Mouse (Mus musculus) hindbrain, embryonic 14.5 days (tissue): ENCODE measurements at regions not wholly inside any gene's neighbourhood (a gene's known extent, or its start where the extent isn't known, plus 50 kb on each side); places are given as distances from the start of the nearest gene placed in this dataset.

Experiments used
- ATAC-seq: fragments of 200-750 bp; cut with Nextera tagmentation; 2 replicates; pipeline ENCODE4 v1.8.0; 2017; ENCODE audit warnings: moderate number of reproducible peaks, mild to moderate bottlenecking, moderate TSS enrichment, moderate library complexity; ENCODE audit not compliant: low FRiP score
- DNase-seq: peaks from one replicate; pipeline ENCODE4 v3.0.0-alpha.2; 2015; ENCODE audit warnings: low spot score
- H3K27ac ChIP-seq: fragments of 300-500 bp; sonication (generic); 2 replicates; pipeline ENCODE4 v1.5.1; 2014; ENCODE audit warnings: mild to moderate bottlenecking, moderate library complexity
- H3K27me3 ChIP-seq: fragments of 300-500 bp; sonication (generic); 2 replicates; pipeline ENCODE4 v1.6.1; 2014; ENCODE audit warnings: mild to moderate bottlenecking, low read length, mixed read lengths; ENCODE audit not compliant: control insufficient read depth, insufficient read depth
- H3K36me3 ChIP-seq: fragments of 300-500 bp; sonication (generic); replicated peaks from 2 replicates; pipeline ENCODE4 v1.6.1; 2014; ENCODE audit not compliant: control insufficient read depth, insufficient read depth
- H3K4me1 ChIP-seq: fragments of 300-500 bp; sonication (generic); replicated peaks from 2 replicates; pipeline ENCODE4 v1.6.1; 2014; ENCODE audit warnings: antibody characterized with exemption, low read length, mixed read lengths; ENCODE audit not compliant: control insufficient read depth, insufficient read depth
- H3K4me2 ChIP-seq: fragments of 300-500 bp; sonication (generic); replicated peaks from 2 replicates; pipeline ENCODE4 v1.6.1; 2014; ENCODE audit warnings: mild to moderate bottlenecking, moderate library complexity
- H3K4me3 ChIP-seq: fragments of 300-500 bp; sonication (generic); replicated peaks from 2 replicates; pipeline ENCODE4 v1.5.1; 2014; ENCODE audit warnings: mild to moderate bottlenecking, low read length
- H3K9ac ChIP-seq: fragments of 300-500 bp; sonication (generic); 2 replicates; pipeline ENCODE4 v1.6.1; 2014
- H3K9me3 ChIP-seq: fragments of 300-500 bp; sonication (generic); 2 replicates; pipeline ENCODE4 v1.6.1; 2016; ENCODE audit warnings: low read length; ENCODE audit not compliant: control insufficient read depth
- WGBS: fragments of 180-500 bp; shearing (Covaris S2); extraction: QIAGEN DNeasy Blood & Tissue Kit; methylation state at CpG from one replicate; pipeline ENCODE4 v1.1.7; 2014; 5-methylcytosine and 5-hydroxymethylcytosine counted together

DNA sequence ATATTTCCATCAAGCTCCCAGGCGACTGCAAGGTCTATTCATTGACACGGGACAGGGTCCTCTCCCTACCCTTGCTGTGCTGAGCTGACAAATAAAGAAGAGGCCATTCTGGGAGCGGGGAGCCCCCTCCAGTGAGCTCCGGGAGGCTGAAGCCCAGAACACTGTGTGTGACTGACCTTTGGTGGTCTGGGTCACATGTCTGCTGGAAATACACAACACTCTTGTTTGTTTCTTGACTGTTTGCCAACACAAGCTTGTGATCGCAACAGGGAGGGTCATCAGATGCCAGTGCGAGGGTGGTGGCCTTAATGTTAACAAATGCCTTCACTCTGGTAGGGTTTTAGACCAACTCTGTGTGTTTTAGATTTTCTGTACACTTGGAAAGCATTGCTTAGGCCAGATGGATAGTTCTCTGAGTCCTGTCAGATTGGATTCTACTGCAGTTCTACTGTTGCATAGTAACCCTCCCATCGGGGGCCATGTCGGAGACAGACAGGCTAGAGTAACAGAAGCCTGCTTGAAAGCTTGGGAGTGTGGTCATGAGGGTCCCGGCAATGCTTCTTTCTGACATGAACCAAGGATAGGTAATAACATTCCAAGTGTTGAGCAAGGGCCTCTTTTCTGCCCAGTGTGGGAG, 135.4 kb downstream of the Rpl14 start:
- Histone ChIP-seq H3K9ac (no peak overlapping the region), H3K9me3 (0 out of 2 replicates have a peak, but pooled peaks cover 5% of the 10 kb centered on the region), H3K27me3 (no peaks in the 10 kb centered on the region), H3K4me1 (peaks cover 7% of the 10 kb centered on the region; the same call in 1 of the 2 replicates), H3K4me2 (no peak overlapping the region), H3K4me3 (no peak overlapping the region), H3K36me3 (no peaks in the 10 kb centered on the region), H3K27ac (no peak overlapping the region)
- no peak for ATAC-seq
- DNase-seq = peak; percentile 32
- WGBS = 52% methylated on average over 9 of the region's 9 CpGs

DNA sequence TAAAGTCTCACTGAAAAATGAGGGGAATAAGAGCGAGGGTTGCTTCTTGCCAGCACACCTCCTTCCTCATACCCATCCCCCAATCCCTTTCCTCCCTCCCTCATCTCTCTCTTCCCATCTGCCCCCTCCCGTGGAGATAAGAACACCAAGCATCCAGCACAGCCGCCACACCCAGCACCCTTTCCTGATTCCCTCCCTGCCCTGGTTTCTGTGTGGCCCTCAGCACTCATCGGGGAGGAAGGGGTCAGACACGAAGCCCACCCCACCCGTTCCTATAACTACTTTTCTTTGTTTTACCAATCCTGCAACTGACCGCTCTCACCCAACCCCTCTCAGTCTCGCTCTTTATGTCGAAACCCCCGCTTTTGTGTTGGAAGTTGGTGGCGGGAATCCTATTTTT, 137.3 kb downstream of the Rpl14 start:
- Histone ChIP-seq H3K4me2 (peak overlapping the region; percentile 46), H3K27me3 (no peaks in the 10 kb centered on the region), H3K36me3 (no peaks in the 10 kb centered on the region), H3K4me3 (peak overlapping the region; percentile 10), H3K9me3 (0 out of 2 replicates have a peak, but pooled peaks cover 5% of the 10 kb centered on the region), H3K4me1 (peaks cover 7% of the 10 kb centered on the region; the same call in 1 of the 2 replicates), H3K9ac (peak overlapping the region; percentile 48), H3K27ac (no peak overlapping the region)
- no peak for DNase-seq
- WGBS = 11% methylated on average over 11 of the region's 11 CpGs
- no peak for ATAC-seq

DNA sequence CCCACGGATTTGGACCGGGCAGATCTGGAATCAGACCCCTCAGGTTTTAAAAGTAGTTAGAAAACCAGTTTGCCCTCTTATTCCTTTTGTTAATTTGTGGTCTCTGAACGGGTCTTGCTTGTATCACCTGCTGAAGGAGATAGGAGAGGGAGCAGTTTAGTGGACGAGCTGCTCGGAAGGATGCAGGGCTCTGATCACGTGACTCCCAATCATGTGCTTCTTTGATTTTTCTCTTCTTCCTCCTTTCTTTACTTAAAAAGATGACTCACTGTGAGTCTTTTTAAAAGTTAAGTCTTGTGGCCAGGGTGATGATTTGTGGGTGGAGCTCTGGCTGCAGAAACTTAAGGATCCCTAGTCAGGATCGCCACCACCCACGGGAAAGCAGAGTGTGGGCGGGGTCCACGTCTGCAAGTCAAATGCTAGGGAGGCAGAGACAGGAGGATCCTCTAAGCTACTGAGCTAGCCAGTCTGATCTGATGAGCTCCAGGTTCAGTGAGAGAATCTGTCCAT, 138.0 kb downstream of the Rpl14 start:
- DNase-seq = no peak
- peaks cover 7% of the 10 kb centered on the region; the same call in 1 of the 2 replicates for H3K4me1 ChIP-seq
- 72% methylated on average over 10 of the region's 10 CpGs for WGBS
- H3K4me3 ChIP-seq = no peak overlapping the region
- H3K36me3 ChIP-seq = no peaks in the 10 kb centered on the region
- no peaks in the 10 kb centered on the region for H3K27me3 ChIP-seq
- ATAC-seq = no peak
- no peak overlapping the region for H3K9ac ChIP-seq
- peak overlapping the region; percentile 46 for H3K4me2 ChIP-seq
- H3K27ac ChIP-seq = no peak overlapping the region
- H3K9me3 ChIP-seq = 0 out of 2 replicates have a peak, but pooled peaks cover 5% of the 10 kb centered on the region

DNA sequence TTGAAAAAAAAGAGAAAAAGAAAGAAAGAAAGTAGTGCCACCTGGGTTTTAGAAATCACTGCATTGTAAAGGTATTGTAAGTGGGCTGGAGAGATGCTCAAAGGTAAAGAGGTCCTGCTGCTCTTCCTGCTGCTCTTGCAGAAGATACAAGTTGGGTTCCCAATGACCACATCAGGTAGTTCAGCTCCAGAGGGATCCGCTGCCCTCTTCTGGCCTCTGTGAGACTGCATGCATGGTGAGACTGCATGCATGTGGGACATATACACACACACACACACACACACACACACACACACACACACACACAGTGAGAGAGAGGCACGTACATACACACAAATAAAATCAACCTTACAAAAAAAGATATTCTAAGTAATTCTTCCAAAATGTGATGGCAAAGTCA, 141.7 kb downstream of the Rpl14 start:
- 98% methylated on average over 2 of the region's 2 CpGs for WGBS

DNA sequence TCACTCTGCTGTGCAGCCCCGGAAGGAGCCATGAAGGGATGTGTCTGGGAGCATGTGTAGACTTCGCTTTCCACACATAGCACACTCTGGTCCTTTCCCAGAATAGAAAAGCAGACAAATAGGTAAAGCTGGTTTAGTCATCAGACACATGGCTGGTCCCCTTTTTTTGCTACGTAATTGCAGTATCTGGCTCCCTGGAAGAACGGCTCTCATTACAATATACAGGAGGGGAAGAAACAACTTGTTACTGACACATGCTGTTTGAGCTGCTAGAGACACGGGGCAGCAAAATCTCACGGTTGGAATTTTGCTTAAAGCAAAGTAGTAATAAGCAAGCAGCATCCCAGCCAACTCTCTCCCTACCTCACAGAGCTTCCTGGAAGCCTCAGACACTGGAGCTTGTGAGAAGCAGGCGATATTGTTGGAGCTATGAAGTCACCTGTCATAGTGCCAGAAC, 144.4 kb downstream of the Rpl14 start:
- Histone ChIP-seq H3K27ac (no peak overlapping the region), H3K9ac (no peak overlapping the region), H3K4me2 (no peak overlapping the region), H3K9me3 (0 out of 2 replicates have a peak, but pooled peaks cover 5% of the 10 kb centered on the region), H3K4me1 (no peaks in the 10 kb centered on the region), H3K36me3 (no peaks in the 10 kb centered on the region), H3K27me3 (no peaks in the 10 kb centered on the region), H3K4me3 (no peak overlapping the region)
- DNase-seq (no peak), ATAC-seq (no peak)
- 81% methylated on average over 7 of the region's 7 CpGs for WGBS

More for the DNA sequence above, 141.7 kb downstream of the Rpl14 start:
- DNase-seq (no peak), ATAC-seq (no peak)
- Histone ChIP-seq H3K27ac (no peak overlapping the region), H3K4me3 (no peak overlapping the region), H3K4me2 (no peak overlapping the region), H3K27me3 (no peaks in the 10 kb centered on the region), H3K36me3 (no peaks in the 10 kb centered on the region), H3K9ac (no peak overlapping the region), H3K9me3 (0 out of 2 replicates have a peak, but pooled peaks cover 5% of the 10 kb centered on the region), H3K4me1 (peaks cover 7% of the 10 kb centered on the region; the same call in 1 of the 2 replicates)

DNA sequence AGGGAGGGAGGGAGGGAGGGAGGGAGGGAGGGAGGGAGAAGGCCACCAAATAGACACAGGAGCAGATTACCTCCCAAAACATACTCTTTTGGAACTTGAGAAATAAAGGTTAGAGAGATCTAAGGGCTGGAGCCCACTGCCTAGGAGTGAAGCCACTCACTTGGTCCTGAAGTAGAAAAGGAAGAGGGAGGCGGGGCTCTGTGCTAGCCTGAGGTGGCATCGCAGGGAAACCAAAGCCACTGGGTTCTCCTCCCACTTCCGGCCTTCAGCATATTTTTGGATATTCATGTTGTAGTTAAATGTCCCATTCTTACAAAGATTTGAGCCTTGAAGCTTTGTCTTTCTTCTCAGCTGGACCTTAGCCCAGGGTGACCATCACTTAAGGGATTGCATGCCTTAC, 147.6 kb downstream of the Rpl14 start:
- H3K27ac ChIP-seq = no peak overlapping the region
- no peaks in the 10 kb centered on the region for H3K27me3 ChIP-seq
- 95% methylated on average over 3 of the region's 3 CpGs for whole genome bisulfite sequencing
- H3K9ac ChIP-seq = no peak overlapping the region
- no peak overlapping the region for H3K4me2 ChIP-seq
- H3K4me1 ChIP-seq = no peaks in the 10 kb centered on the region
- no peaks in the 10 kb centered on the region for H3K9me3 ChIP-seq
- DNase-seq (no peak), ATAC-seq (no peak)
- H3K4me3 ChIP-seq = no peak overlapping the region
- H3K36me3 ChIP-seq = no peaks in the 10 kb centered on the region

DNA sequence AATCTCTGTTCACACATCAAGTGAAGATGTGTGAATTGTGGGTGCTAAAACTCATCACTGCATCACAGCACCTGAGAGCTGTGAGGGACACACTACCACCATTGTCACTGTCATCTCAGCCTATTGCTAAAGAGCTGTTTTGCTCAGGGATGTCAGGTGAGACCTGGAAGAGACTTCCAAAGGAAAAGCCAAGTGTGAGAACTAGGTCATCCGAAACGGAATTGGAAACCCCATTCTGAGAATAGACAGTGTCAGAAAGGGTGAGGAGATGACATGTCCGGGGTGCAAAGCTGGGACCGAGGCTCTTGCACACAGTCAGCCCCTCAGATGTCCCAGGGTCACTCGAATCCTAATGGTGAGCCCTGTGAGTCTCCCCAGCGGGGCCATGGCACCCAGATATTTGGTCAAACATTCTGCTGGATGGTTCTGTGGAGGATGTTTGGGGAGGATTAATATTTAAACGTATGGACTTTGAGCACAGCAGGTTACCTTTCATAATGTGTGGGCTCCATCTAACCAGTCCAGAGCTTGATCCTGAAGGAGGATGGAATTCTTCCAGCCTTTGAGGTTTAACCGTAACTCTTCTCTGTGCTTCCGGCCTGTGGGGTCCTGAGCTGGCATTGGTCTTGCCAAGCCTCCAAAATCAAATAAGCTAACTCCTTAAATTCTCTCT, 150.3 kb downstream of the Rpl14 start:
- no peaks in the 10 kb centered on the region for H3K27me3 ChIP-seq
- DNase-seq (no peak), ATAC-seq (no peak)
- no peaks in the 10 kb centered on the region for H3K36me3 ChIP-seq
- no peak overlapping the region for H3K9ac ChIP-seq
- no peaks in the 10 kb centered on the region for H3K4me1 ChIP-seq
- H3K4me3 ChIP-seq = no peak overlapping the region
- no peak overlapping the region for H3K27ac ChIP-seq
- WGBS = 89% methylated on average over 9 of the region's 9 CpGs
- no peaks in the 10 kb centered on the region for H3K9me3 ChIP-seq
- H3K4me2 ChIP-seq = no peak overlapping the region

DNA sequence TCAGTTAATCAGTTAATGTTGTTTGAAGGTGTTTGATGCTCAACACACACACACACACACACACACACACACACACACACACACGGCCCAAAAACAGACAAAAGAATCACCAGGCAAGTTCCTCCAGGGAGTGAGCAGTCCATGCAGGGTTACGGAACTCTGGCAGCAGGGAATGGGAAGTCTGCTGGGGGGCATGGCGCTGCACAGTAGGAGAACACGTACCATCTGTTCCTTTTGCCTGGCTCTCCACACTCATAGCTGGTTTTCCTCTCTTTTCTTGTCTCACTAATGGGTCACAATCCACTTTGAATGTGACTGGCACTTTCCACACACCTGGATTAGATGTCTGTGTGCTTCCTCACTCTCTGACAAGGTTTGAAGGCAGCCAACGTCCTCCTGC, 151.8 kb downstream of the Rpl14 start:
- ATAC-seq (no peak), DNase-seq (no peak)
- Histone ChIP-seq H3K9me3 (no peaks in the 10 kb centered on the region), H3K4me2 (no peak overlapping the region), H3K9ac (no peak overlapping the region), H3K27me3 (no peaks in the 10 kb centered on the region), H3K4me1 (no peaks in the 10 kb centered on the region), H3K36me3 (no peaks in the 10 kb centered on the region), H3K27ac (no peak overlapping the region), H3K4me3 (no peak overlapping the region)
- WGBS = 66% methylated on average over 5 of the region's 5 CpGs

DNA sequence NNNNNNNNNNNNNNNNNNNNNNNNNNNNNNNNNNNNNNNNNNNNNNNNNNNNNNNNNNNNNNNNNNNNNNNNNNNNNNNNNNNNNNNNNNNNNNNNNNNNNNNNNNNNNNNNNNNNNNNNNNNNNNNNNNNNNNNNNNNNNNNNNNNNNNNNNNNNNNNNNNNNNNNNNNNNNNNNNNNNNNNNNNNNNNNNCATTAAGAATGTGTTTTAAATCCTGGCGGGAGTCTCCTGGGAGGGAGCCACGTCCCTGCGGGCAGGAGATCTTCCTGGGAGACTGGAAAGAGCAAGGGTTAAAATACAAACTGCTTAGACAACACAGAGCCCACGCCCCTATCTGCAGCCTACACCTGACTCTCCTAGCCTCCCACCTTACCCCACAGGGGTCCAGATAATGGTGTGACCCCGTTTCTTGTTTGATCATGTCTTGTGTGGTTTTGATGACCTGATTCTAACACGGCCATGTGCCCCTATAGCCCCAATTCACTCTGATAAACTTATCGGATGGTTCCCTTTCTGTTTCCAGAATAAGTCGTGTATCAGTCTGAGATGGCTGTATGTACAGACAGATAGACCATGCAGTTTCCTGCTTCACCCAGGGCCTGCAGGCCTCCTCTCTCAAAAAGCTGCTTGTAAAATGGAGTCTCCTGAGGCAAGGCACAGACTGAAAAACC, 160.8 kb downstream of the Rpl14 start:
- H3K9ac ChIP-seq = no peak overlapping the region
- DNase-seq = no peak
- H3K4me1 ChIP-seq = peaks cover 29% of the 10 kb centered on the region; the same call in 1 of the 2 replicates
- peaks cover 5% of the 10 kb centered on the region; the same call in 1 of the 2 replicates for H3K9me3 ChIP-seq
- H3K27me3 ChIP-seq = no peaks in the 10 kb centered on the region
- H3K36me3 ChIP-seq = no peaks in the 10 kb centered on the region
- whole genome bisulfite sequencing = 46% methylated on average over 8 of the region's 8 CpGs
- H3K4me3 ChIP-seq = no peak overlapping the region
- ATAC-seq = no peak
- H3K4me2 ChIP-seq = no peak overlapping the region
- no peak overlapping the region for H3K27ac ChIP-seq
